Mouse (Mus musculus) midbrain, embryonic 16.5 days (tissue): ENCODE measurements around the gene Fam207a. TPM values are rescaled to one million over a fixed set of nuclear protein-coding genes. Genes with fewer than 3 reads are reported as not detected.

Source experiments
- ATAC-seq: fragments of 200-750 bp; cut with Nextera tagmentation; 2 replicates; pipeline ENCODE4 v1.8.0; 2017; ENCODE audit warnings: moderate TSS enrichment
- H3K27ac ChIP-seq: fragments of 300-500 bp; sonication (generic); 2 replicates; pipeline ENCODE4 v1.5.1; 2014; ENCODE audit warnings: mild to moderate bottlenecking, low read length, mixed read lengths
- H3K27me3 ChIP-seq: fragments of 300-500 bp; sonication (generic); 2 replicates; pipeline ENCODE4 v1.6.1; 2014; ENCODE audit warnings: low read depth, low read length, mixed read lengths; ENCODE audit not compliant: control insufficient read depth, insufficient read depth
- H3K36me3 ChIP-seq: fragments of 300-500 bp; sonication (generic); 2 replicates; pipeline ENCODE4 v1.6.1; 2014; ENCODE audit warnings: mild to moderate bottlenecking, low read length, moderate library complexity, mixed read lengths; ENCODE audit not compliant: control insufficient read depth, insufficient read depth
- H3K4me1 ChIP-seq: fragments of 300-500 bp; sonication (generic); 2 replicates; pipeline ENCODE4 v1.6.1; 2014; ENCODE audit warnings: mild to moderate bottlenecking, low read length, mixed read lengths; ENCODE audit not compliant: control insufficient read depth, insufficient read depth
- H3K4me2 ChIP-seq: fragments of 300-500 bp; sonication (generic); 2 replicates; pipeline ENCODE4 v1.6.1; 2014; ENCODE audit warnings: mild to moderate bottlenecking, low read length, mixed read lengths
- H3K4me3 ChIP-seq: fragments of 300-500 bp; sonication (generic); 2 replicates; pipeline ENCODE4 v1.5.1; 2014; ENCODE audit warnings: low read depth, mild to moderate bottlenecking, low read length, moderate library complexity, mixed read lengths
- H3K9ac ChIP-seq: fragments of 300-500 bp; sonication (generic); 2 replicates; pipeline ENCODE4 v1.6.1; 2014; ENCODE audit warnings: low read depth, low read length, mixed read lengths
- H3K9me3 ChIP-seq: fragments of 300-500 bp; sonication (generic); replicated peaks from 2 replicates; pipeline ENCODE4 v1.6.1; 2014; ENCODE audit warnings: mild to moderate bottlenecking, low read length, mixed read lengths; ENCODE audit not compliant: control insufficient read depth, poor library complexity, severe bottlenecking
- WGBS: fragments of 180-500 bp; shearing (Covaris S2); extraction: QIAGEN DNeasy Blood & Tissue Kit; methylation state at CpG from one replicate; pipeline ENCODE4 v1.1.7; 2014; 5-methylcytosine and 5-hydroxymethylcytosine counted together
- polyA plus RNA-seq: library from polyadenylated mRNA; unstranded; fragments of >200 nt; fragmentation: Nextera tagmentation; extraction: Ambion mirVana; gene quantifications from 2 replicates; pipeline ENCODE4 v1.2.1, GENCODE M21; 2015

The Fam207a gene
- polyA plus RNA-seq, 1 experiment from 2014 or later, result 40.5 TPM

GRCm38 (mm10) chr10:77457701-77458100, 57.9 kb downstream of the Fam207a start:
- H3K27ac ChIP-seq, result no peak overlapping the region
- H3K9me3 ChIP-seq, result 0 out of 2 replicates have a peak, but pooled peaks cover 2% of the 10 kb centered on the region
- H3K27me3 ChIP-seq, result no peaks in the 10 kb centered on the region
- no peak for ATAC-seq
- H3K4me2 ChIP-seq, result no peak overlapping the region
- H3K4me3 ChIP-seq, result no peak overlapping the region
- no peaks in the 10 kb centered on the region for H3K4me1 ChIP-seq
- H3K9ac ChIP-seq, result no peak overlapping the region
- 82% methylated on average over 3 of the region's 3 CpGs for WGBS
- H3K36me3 ChIP-seq, result no peaks in the 10 kb centered on the region

GRCm38 (mm10) chr10:77456507-77456906, 59.1 kb downstream of the Fam207a start:
- Histone ChIP-seq H3K27me3 (no peaks in the 10 kb centered on the region), H3K4me2 (no peak overlapping the region), H3K9ac (no peak overlapping the region), H3K4me1 (no peaks in the 10 kb centered on the region), H3K36me3 (no peaks in the 10 kb centered on the region), H3K9me3 (0 out of 2 replicates have a peak, but pooled peaks cover 2% of the 10 kb centered on the region), H3K27ac (no peak overlapping the region), H3K4me3 (no peak overlapping the region)
- 63% methylated on average over 7 of the region's 7 CpGs for WGBS
- no peak for ATAC-seq

DNA sequence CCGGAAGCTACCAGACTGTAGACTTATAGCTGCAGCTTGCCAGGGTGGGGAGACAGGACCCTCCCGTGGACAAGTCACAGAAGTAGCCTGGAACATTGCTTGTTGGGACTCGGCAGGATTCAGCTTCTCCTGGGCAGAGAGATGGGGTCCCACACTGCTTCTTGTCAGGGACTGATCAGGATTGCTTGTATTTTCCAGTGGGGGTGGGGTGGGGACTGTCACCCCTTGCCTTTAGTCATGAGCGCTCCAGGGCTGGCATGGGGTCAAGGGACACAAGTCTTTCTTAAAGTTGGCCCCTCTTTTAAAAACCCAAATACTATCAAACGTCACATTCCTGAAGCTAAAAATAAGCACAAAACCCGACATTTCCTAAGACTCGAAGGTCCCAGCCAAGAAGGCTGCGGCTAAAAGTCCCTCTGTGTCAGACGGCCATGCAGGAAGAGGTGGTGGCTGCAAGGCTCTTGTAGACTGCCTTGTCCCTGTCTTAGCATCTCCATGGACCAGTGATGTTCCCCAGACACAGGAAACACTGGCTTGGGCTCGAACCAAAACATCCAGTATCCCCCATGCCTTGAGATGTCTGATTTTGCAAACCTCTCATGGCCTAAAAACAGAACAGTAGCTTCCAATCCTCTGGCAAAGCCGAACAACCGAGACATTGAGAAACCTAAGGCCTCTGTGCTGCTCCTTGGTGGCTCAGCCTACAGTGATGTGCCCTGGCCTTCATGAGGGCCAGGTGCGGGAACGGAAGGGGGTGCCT, 60.2 kb downstream of the Fam207a start:
- Histone ChIP-seq H3K27ac (no peak overlapping the region), H3K4me1 (no peaks in the 10 kb centered on the region), H3K36me3 (no peaks in the 10 kb centered on the region), H3K4me3 (no peak overlapping the region), H3K9ac (no peak overlapping the region), H3K4me2 (no peak overlapping the region), H3K27me3 (no peaks in the 10 kb centered on the region), H3K9me3 (0 out of 2 replicates have a peak, but pooled peaks cover 2% of the 10 kb centered on the region)
- WGBS, result 85% methylated on average over 14 of the region's 14 CpGs
- no peak for ATAC-seq

- no peak overlapping the region for H3K4me2 ChIP-seq
- no peaks in the 10 kb centered on the region for H3K27me3 ChIP-seq
- no peaks in the 10 kb centered on the region for H3K36me3 ChIP-seq
- H3K4me3 ChIP-seq, result no peak overlapping the region
- no peak for ATAC-seq
- H3K9me3 ChIP-seq, result 0 out of 2 replicates have a peak, but pooled peaks cover 2% of the 10 kb centered on the region
- H3K4me1 ChIP-seq, result no peaks in the 10 kb centered on the region
- H3K9ac ChIP-seq, result no peak overlapping the region
- 84% methylated on average over 6 of the region's 6 CpGs for WGBS
- H3K27ac ChIP-seq, result no peak overlapping the region
Measured at GRCm38 (mm10) chr10:77454795-77455194, 60.8 kb downstream of the Fam207a start.

- ATAC-seq, result no peak
- Histone ChIP-seq H3K4me1 (no peaks in the 10 kb centered on the region), H3K36me3 (no peaks in the 10 kb centered on the region), H3K9me3 (0 out of 2 replicates have a peak, but pooled peaks cover 2% of the 10 kb centered on the region), H3K9ac (no peak overlapping the region), H3K27me3 (no peaks in the 10 kb centered on the region), H3K4me2 (no peak overlapping the region), H3K27ac (no peak overlapping the region), H3K4me3 (no peak overlapping the region)
- 94% methylated on average over 4 of the region's 4 CpGs for WGBS
Measured at GRCm38 (mm10) chr10:77451822-77452221, 63.8 kb downstream of the Fam207a start.

DNA sequence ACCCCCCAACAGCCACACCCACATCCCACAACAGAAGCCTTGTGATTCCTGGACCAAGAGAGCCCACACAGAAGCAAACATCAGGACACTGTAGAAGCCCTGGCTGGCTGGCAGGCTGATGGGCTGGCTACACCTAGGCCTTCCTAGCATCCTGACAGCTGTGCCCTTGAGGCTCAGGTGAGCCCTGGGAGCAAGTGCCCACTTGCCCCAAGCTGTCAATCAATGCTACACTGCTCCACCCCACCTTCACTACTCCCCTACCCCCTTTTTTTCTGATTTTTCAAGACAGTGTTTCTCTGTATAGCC, 65.5 kb downstream of the Fam207a start:
- H3K27me3 ChIP-seq, result no peaks in the 10 kb centered on the region
- no peak for ATAC-seq
- H3K36me3 ChIP-seq, result no peaks in the 10 kb centered on the region
- H3K4me2 ChIP-seq, result no peak overlapping the region
- no peaks in the 10 kb centered on the region for H3K4me1 ChIP-seq
- H3K27ac ChIP-seq, result no peak overlapping the region
- H3K9me3 ChIP-seq, result peaks cover 2% of the 10 kb centered on the region; the same call in 1 of the 2 replicates
- no peak overlapping the region for H3K4me3 ChIP-seq
- no peak overlapping the region for H3K9ac ChIP-seq

DNA sequence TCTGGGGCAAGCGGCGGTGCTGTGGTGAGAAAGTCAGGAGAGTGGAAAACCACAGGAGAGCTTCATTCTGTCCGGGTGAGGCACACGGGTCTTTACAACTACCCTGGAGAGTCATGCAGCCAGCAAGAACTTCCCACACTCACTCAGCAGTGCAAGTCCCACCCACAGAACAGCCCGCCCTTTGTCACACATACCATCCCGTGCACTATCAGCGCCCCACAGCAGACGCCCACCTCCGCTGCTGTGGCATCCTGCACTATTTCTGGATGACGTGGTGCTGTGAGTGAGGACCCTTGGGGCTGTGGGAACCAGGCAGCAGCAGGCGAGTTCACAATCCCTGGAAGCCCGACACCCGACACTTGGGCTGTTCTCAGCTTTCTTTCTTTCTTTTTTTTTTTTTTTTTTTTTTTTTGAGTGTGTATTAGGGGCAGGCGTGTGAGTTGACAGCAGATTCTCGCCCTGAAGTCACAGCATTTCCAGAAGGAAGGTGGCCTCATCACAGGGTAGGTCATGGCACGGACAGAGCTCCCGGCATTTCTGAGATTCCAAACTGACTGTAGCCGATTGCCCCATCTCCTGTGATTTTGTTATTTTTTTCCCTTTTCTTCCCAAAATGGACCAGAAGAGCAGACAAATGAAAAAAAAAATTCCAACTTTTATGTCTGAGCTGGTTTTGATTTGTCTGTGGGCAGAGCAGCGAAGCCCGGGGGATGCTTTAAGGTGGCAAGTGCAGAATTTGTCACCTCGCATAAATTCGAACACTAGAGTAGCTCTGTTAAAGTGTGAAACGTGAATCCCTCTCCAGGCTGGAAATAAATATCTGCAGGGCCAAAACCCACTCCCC, 66.0 kb downstream of the Fam207a start:
- WGBS, result 49% methylated on average over 22 of the region's 23 CpGs
- H3K4me2 ChIP-seq, result 0 out of 2 replicates have a peak overlapping the region, but pooled peaks have one; percentile 19
- H3K4me1 ChIP-seq, result no peaks in the 10 kb centered on the region
- 0 out of 2 replicates have a peak overlapping the region, but pooled peaks have one; percentile 5 for H3K4me3 ChIP-seq
- no peaks in the 10 kb centered on the region for H3K36me3 ChIP-seq
- H3K27me3 ChIP-seq, result no peaks in the 10 kb centered on the region
- no peak for ATAC-seq
- H3K27ac ChIP-seq, result no peak overlapping the region
- H3K9me3 ChIP-seq, result peaks cover 2% of the 10 kb centered on the region; the same call in 1 of the 2 replicates
- H3K9ac ChIP-seq, result no peak overlapping the region

DNA sequence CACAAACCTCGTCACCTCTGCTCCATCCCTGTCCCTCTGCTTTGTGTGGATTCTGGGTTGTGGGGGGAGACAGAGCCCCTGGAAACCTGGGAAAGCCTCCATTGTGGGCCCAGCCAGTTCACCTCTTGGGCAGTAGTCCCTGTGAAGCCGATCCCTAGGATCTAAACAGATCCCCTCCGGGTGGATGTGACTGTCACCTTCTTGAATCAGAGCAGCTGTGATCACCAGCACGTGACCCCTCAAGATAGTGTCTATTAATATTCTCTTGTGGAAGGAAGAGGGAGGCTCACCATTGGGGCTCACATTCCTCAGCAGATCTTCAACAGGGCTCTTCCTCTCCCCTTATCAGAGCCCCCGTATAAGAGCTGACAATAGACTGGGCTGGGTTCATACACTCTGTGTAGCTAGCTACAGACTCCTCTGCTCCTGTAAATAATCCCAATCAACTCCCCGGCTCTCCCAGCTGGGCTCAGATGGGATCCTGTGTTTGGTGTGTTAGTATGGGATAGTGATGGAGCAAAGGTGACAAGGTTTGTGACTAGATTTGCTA, 66.8 kb downstream of the Fam207a start:
- no peaks in the 10 kb centered on the region for H3K4me1 ChIP-seq
- H3K9me3 ChIP-seq, result peaks cover 2% of the 10 kb centered on the region; the same call in 1 of the 2 replicates
- H3K27me3 ChIP-seq, result no peaks in the 10 kb centered on the region
- H3K9ac ChIP-seq, result no peak overlapping the region
- H3K4me3 ChIP-seq, result no peak overlapping the region
- 61% methylated on average over 6 of the region's 6 CpGs for WGBS
- no peak overlapping the region for H3K27ac ChIP-seq
- no peaks in the 10 kb centered on the region for H3K36me3 ChIP-seq
- no peak for ATAC-seq
- H3K4me2 ChIP-seq, result no peak overlapping the region

DNA sequence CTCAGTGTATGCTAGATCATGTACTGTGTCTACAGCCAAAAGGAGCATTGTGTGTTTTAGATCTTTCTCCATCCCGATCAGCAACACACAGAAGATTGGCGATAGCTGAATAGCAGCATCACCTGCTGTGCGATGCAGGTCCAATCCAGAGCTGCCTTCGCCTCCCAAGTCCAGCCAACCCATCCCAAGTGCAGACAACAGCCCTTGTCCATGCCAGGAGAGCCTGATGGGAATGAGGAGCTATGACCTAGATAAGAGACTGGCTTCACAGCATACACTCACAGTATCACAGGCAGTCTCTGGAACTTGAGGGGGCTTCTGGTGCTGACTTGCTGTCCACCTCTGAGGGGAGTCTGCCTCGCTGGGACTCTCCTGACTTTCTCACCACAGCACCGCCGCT, 67.4 kb downstream of the Fam207a start:
- H3K4me3 ChIP-seq, result no peak overlapping the region
- no peaks in the 10 kb centered on the region for H3K27me3 ChIP-seq
- no peaks in the 10 kb centered on the region for H3K36me3 ChIP-seq
- H3K9me3 ChIP-seq, result peaks cover 2% of the 10 kb centered on the region; the same call in 1 of the 2 replicates
- ATAC-seq, result no peak
- no peak overlapping the region for H3K4me2 ChIP-seq
- no peak overlapping the region for H3K9ac ChIP-seq
- H3K27ac ChIP-seq, result no peak overlapping the region
- no peaks in the 10 kb centered on the region for H3K4me1 ChIP-seq
- 65% methylated on average over 7 of the region's 7 CpGs for WGBS
